29 mouse cellular contexts compared by ENCODE assay signal in the genomic region with DNA sequence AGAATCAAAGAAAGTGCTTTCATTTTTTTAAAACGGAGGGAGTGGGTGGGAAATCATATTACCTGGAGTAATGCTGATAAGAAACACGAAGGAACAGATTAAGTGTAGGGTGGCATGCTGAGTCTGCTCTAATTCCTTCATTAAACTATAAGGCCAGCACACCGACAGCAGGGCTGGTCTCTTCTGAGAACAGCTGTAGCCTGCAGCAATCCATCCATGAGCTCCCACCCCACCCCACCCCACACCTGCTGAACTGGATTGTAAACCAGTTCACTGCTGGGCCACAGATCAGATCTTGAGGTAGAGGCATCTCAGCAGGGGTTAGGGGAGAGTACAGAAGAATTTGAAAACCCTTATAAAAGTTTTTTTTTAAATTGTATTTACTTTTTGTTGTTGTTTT. TPM values are rescaled to one million over a fixed set of nuclear protein-coding genes. Genes with fewer than 3 reads are reported as not detected.
DNase-seq lines count a peak whose midpoint lies in the region; ATAC-seq and TF ChIP-seq lines count a peak whose summit lies in the region.
"Had no signal": no experiment of that assay in that cellular context is flagged by ENCODE, and none has a peak within 500 bp of the region (broad histone marks: within the 10 kb centered on the region; RNA-seq: fewer than 3 reads in every experiment).

No protein-coding gene starts in this region.

- no peak overlapping the region for H3K4me2 ChIP-seq in heart, postnatal 0 days (ENCODE audit: low read depth, low read length)
- no peak overlapping the region for H3K4me2 ChIP-seq in limb, embryonic 13.5 days (replicated peaks)
- H3K4me2 ChIP-seq in stomach, postnatal 0 days (replicated peaks; ENCODE audit: low read depth), result no peak overlapping the region
- H3K4me2 ChIP-seq: forebrain, embryonic 12.5 days; hindbrain, embryonic 12.5 days; liver, embryonic 13.5 days; midbrain, embryonic 13.5 days had no signal

- 62% methylated on average over 3 of the region's 3 CpGs for WGBS in heart, adult 2 months
- WGBS in heart, postnatal 0 days, result 36% methylated on average over 3 of the region's 3 CpGs
- WGBS in heart, embryonic 10.5 days, result 65% methylated on average over 3 of the region's 3 CpGs
- 17% methylated on average over 3 of the region's 3 CpGs for WGBS in limb, embryonic 13.5 days
- 36% methylated on average over 3 of the region's 3 CpGs for WGBS in stomach, postnatal 0 days

- no peak for TF ChIP-seq POLR2A in heart, adult 2 months (IDR thresholded peaks at IDR 0.05; ENCODE audit: insufficient read depth, low read depth, low read length)

- no peaks in the 10 kb centered on the region for H3K79me2 ChIP-seq in heart, adult 2 months (replicated peaks; ENCODE audit: control insufficient read depth, insufficient read depth, low read length)

- no peaks in the 10 kb centered on the region for H3K4me1 ChIP-seq in heart, adult 2 months (ENCODE audit: control insufficient read depth, insufficient read depth, low read length)
- H3K4me1 ChIP-seq in heart, postnatal 0 days (ENCODE audit: control insufficient read depth, insufficient read depth), result peaks cover 9% of the 10 kb centered on the region; the same call in 1 of the 2 replicates
- peaks cover 28% of the 10 kb centered on the region for H3K4me1 ChIP-seq in heart, embryonic 10.5 days
- peaks cover 24% of the 10 kb centered on the region for H3K4me1 ChIP-seq in limb, embryonic 13.5 days
- H3K4me1 ChIP-seq in stomach, postnatal 0 days (replicated peaks; ENCODE audit: control insufficient read depth, insufficient read depth), result no peaks in the 10 kb centered on the region

- intact Hi-C loops in heart, adult 2 months (cut with DNase I), result no loop called here

- ATAC-seq in heart, postnatal 0 days (ENCODE audit: insufficient read depth, low read depth), result no peak
- no peak for ATAC-seq in limb, embryonic 13.5 days (ENCODE audit: low FRiP score, low read depth)
- ATAC-seq in stomach, postnatal 0 days (ENCODE audit: low FRiP score, low TSS enrichment), result no peak
- ATAC-seq: midbrain, embryonic 13.5 days had no signal

- H3K9me3 ChIP-seq in heart, postnatal 0 days (replicated peaks; ENCODE audit: control insufficient read depth, low read length), result no peaks in the 10 kb centered on the region
- no peaks in the 10 kb centered on the region for H3K9me3 ChIP-seq in heart, embryonic 10.5 days
- H3K9me3 ChIP-seq in limb, embryonic 13.5 days, result no peaks in the 10 kb centered on the region
- no peaks in the 10 kb centered on the region for H3K9me3 ChIP-seq in stomach, postnatal 0 days (ENCODE audit: control insufficient read depth, low read length)
- H3K9me3 ChIP-seq: forebrain, embryonic 12.5 days; hindbrain, embryonic 12.5 days; liver, embryonic 13.5 days; megakaryocyte, embryonic 14.5 days; midbrain, embryonic 13.5 days had no signal

- no peaks in the 10 kb centered on the region for H3K36me3 ChIP-seq in heart, adult 2 months (ENCODE audit: control insufficient read depth, insufficient read depth, low read length)
- no peaks in the 10 kb centered on the region for H3K36me3 ChIP-seq in heart, postnatal 0 days (replicated peaks; ENCODE audit: control insufficient read depth, insufficient read depth, low read length)
- H3K36me3 ChIP-seq in heart, embryonic 10.5 days, result no peaks in the 10 kb centered on the region
- H3K36me3 ChIP-seq in limb, embryonic 13.5 days, result no peaks in the 10 kb centered on the region
- H3K36me3 ChIP-seq in stomach, postnatal 0 days (ENCODE audit: control insufficient read depth, insufficient read depth, low read length), result no peaks in the 10 kb centered on the region
- H3K36me3 ChIP-seq: forebrain, embryonic 12.5 days; hindbrain, embryonic 12.5 days; liver, embryonic 13.5 days; midbrain, embryonic 13.5 days had no signal

- no peak overlapping the region for H3K9ac ChIP-seq in heart, adult 2 months (ENCODE audit: low read depth, low read length)
- no peak overlapping the region for H3K9ac ChIP-seq in heart, postnatal 0 days (replicated peaks; ENCODE audit: low read depth, low read length)
- no peak overlapping the region for H3K9ac ChIP-seq in limb, embryonic 13.5 days
- no peak overlapping the region for H3K9ac ChIP-seq in stomach, postnatal 0 days (ENCODE audit: low read length)
- H3K9ac ChIP-seq: forebrain, embryonic 12.5 days; hindbrain, embryonic 12.5 days; liver, embryonic 13.5 days; midbrain, embryonic 13.5 days had no signal

- no peak overlapping the region for H3K4me3 ChIP-seq in heart, adult 2 months
- H3K4me3 ChIP-seq in heart, postnatal 0 days (ENCODE audit: low read depth, low read length), result no peak overlapping the region
- H3K4me3 ChIP-seq in heart, embryonic 10.5 days, result no peak overlapping the region
- H3K4me3 ChIP-seq in limb, embryonic 13.5 days, result no peak overlapping the region
- no peak overlapping the region for H3K4me3 ChIP-seq in stomach, postnatal 0 days (ENCODE audit: low read depth, low read length)
- H3K4me3 ChIP-seq: forebrain, embryonic 12.5 days; hindbrain, embryonic 12.5 days; liver, embryonic 13.5 days; megakaryocyte, embryonic 14.5 days; midbrain, embryonic 13.5 days had no signal

- H3K27me3 ChIP-seq in heart, adult 2 months (ENCODE audit: control insufficient read depth, insufficient read depth, low read length), result no peaks in the 10 kb centered on the region
- no peaks in the 10 kb centered on the region for H3K27me3 ChIP-seq in heart, postnatal 0 days (ENCODE audit: control insufficient read depth, insufficient read depth, low read length)
- peaks cover 8% of the 10 kb centered on the region; the same call in 1 of the 2 replicates for H3K27me3 ChIP-seq in heart, embryonic 10.5 days (ENCODE audit: insufficient read depth, poor library complexity, severe bottlenecking)
- no peaks in the 10 kb centered on the region for H3K27me3 ChIP-seq in limb, embryonic 13.5 days
- H3K27me3 ChIP-seq in stomach, postnatal 0 days (ENCODE audit: control insufficient read depth, insufficient read depth, low read length), result no peaks in the 10 kb centered on the region
- H3K27me3 ChIP-seq: forebrain, embryonic 12.5 days; hindbrain, embryonic 12.5 days; liver, embryonic 13.5 days; midbrain, embryonic 13.5 days had no signal

- TF ChIP-seq EP300 in heart, adult 2 months (IDR thresholded peaks at IDR 0.05; ENCODE audit: insufficient read depth, low read depth, low read length), result no peak
- no peak for TF ChIP-seq EP300 in heart, postnatal 0 days (IDR thresholded peaks at IDR 0.05; ENCODE audit: low read depth)
- TF ChIP-seq EP300 in stomach, postnatal 0 days (optimal IDR thresholded peaks at IDR 0.05), result no peak

- H3K27ac ChIP-seq in heart, adult 2 months, result no peak overlapping the region
- H3K27ac ChIP-seq in heart, postnatal 0 days (ENCODE audit: low read depth), result 0 out of 2 replicates have a peak overlapping the region, but pooled peaks have one; percentile 54
- H3K27ac ChIP-seq in heart, embryonic 10.5 days, result no peak overlapping the region
- H3K27ac ChIP-seq in limb, embryonic 13.5 days, result peak overlapping the region; percentile 11; the same call in 1 of the 2 replicates
- peak overlapping the region; percentile 67 for H3K27ac ChIP-seq in stomach, postnatal 0 days (replicated peaks)
- H3K27ac ChIP-seq: forebrain, embryonic 12.5 days; hindbrain, embryonic 12.5 days; kidney, postnatal 0 days; liver, embryonic 13.5 days; midbrain, embryonic 13.5 days had no signal

- TF ChIP-seq CTCF in heart, adult 2 months (IDR thresholded peaks at IDR 0.05), result no peak
- no peak for TF ChIP-seq CTCF in heart, postnatal 0 days (IDR thresholded peaks at IDR 0.05; ENCODE audit: low read depth)
- no peak for TF ChIP-seq CTCF in stomach, postnatal 0 days (IDR thresholded peaks at IDR 0.05; ENCODE audit: low read depth)

- peak; percentile 48 for DNase-seq in heart, adult 11 months
- no peak for DNase-seq in heart, adult 2 months
- DNase-seq in heart, postnatal 0 days (ENCODE audit: low spot score), result no peak
- no peak for DNase-seq in heart, embryonic 10.5 days (ENCODE audit: low spot score)
- no peak for DNase-seq in stomach, postnatal 0 days (ENCODE audit: low spot score)
- no peak for DNase-seq in embryo, embryonic 10.5 days (ENCODE audit: low spot score)
- DNase-seq: adrenal gland, postnatal 10 days; cerebellum, adult 2 months; cerebellum, postnatal 36 days; gastrocnemius, postnatal 25 days; kidney, adult 2 months; layer of hippocampus, adult 9-11 months; liver, embryonic 13.5 days; lung, adult 2 months; lung, postnatal 36 days; retina, postnatal 1 day; right cerebral cortex, postnatal 25 days; spleen, adult 18-20 months; thymus, postnatal 36 days had no signal

RNA-seq across cellular contexts. Expression of gene Nr2e3, which starts 5.3 kb away (rescaled TPM):
- not detected for total RNA-seq in heart, adult 2 months (2021)
- not detected in 2 replicates for polyA plus RNA-seq in heart, adult 2 months (2012; rRNA removed)
- total RNA-seq in heart, postnatal 0 days (2014; rRNA removed; ENCODE audit: low replicate concordance), result not detected in 2 replicates
- polyA plus RNA-seq in heart, postnatal 0 days (2015; fragmentation: Nextera tagmentation; extraction: Ambion mirVana), result not detected in 2 replicates
- polyA plus RNA-seq in heart, embryonic 10.5 days (2016; fragmentation: Nextera tagmentation; extraction: Ambion mirVana), result 0.13 TPM in 1 of 2 replicates, not detected in the other
- polyA plus RNA-seq in limb, embryonic 13.5 days (2015; fragmentation: Nextera tagmentation; extraction: Ambion mirVana), result 2.1 TPM in 2 replicates
- polyA plus RNA-seq in stomach, postnatal 0 days (2015; fragmentation: Nextera tagmentation; extraction: Ambion mirVana), result 0.08 TPM in 1 of 2 replicates, not detected in the other
- total RNA-seq: adrenal gland, postnatal 10 days; gastrocnemius, postnatal 25 days; left cerebral cortex, adult 18-20 months; left cerebral cortex, postnatal 36 days; monocyte, adult 5-6 weeks had no signal
- polyA plus RNA-seq: cerebellum, adult 2 months; kidney, postnatal 0 days; liver, embryonic 13.5 days; lung, adult 2 months; midbrain, embryonic 13.5 days; neural tube, embryonic 11.5 days had no signal

Comparison
In these comparisons a context has a peak if more than half of its experiments do, and no peak if none do; other contexts are left out.
1. H3K27ac ChIP-seq: peak in heart, postnatal 0 days (single experiment), limb, embryonic 13.5 days (single experiment) and stomach, postnatal 0 days (single experiment); none in heart, adult 2 months (single experiment) and heart, embryonic 10.5 days (single experiment).